Mouse (Mus musculus): ENCODE measurements at regions not wholly inside any gene's neighbourhood (a gene's known extent, or its start where the extent isn't known, plus 50 kb on each side); places are given as distances from the start of the nearest gene placed in this dataset.
"Not testable (repeated sequence)": the region's sequence is repeated elsewhere in the genome, so short reads cannot be mapped to it uniquely, and the experiment has no call there.

DNA sequence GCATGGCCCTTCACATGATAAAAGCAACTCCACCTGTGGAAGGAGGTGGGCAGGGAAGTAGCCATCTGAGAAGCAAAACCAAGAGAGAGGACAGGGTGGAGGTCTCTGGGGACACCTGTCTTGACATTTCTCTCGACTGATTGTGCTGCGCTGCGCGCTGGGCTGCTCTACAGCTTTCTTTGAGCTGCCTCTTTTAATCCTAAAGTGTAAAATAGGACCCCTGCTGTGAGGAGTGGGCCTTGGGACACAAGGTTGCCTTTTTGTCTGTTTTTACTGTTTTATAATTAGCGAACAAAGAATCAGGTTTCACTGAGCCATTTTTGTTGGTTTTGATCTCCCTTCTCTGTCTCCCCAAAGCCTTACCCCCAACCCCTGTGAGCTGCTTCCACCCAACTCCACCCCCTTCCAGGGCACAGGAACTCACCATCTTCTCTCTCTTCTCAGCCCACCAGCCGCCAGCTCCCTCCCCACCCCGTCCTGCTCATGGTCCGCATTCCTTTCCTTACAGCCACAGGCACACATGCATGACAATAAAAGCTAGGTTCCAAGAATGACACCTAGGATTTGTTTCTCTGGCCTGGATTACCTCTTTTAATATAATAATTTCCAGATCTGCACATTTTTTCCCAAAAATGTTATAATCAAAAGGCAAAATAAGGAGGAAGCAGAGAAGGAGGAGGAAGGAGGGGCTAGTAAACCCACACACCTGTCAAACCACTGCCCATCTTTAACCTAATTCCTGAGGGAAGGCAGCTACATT lies 57.3 kb downstream of the Cbln4 start:
- DNase-seq: no peak

DNA sequence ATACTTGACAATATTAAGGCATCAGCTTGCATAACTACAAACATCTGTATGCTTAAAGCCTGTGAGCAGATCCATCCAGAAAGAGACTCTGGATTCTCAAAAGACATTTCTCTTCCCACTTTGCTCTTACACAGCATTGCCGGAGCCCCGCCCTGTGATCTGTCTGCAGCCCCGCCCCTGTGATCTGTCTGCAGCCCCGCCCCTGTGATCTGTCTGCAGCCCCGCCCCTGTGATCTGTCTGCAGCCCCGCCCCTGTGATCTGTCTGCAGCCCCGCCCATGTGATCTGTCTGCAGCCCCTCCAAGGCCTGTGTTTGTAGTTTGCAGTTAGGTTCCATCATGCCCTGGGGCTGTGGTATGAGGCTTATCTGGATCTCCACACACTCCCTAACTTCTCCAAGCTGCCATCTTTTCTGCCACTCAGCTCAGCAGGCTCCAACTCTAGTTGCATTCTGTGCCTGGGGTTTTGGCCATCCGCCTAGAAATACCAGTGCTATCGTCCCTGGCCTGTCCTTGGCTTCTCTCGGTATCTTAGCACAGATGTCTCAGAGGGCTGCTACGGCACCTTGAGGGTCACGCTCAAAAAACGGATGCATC lies 73.9 kb downstream of the Cbln4 start:
- DNase-seq: no peak

DNA sequence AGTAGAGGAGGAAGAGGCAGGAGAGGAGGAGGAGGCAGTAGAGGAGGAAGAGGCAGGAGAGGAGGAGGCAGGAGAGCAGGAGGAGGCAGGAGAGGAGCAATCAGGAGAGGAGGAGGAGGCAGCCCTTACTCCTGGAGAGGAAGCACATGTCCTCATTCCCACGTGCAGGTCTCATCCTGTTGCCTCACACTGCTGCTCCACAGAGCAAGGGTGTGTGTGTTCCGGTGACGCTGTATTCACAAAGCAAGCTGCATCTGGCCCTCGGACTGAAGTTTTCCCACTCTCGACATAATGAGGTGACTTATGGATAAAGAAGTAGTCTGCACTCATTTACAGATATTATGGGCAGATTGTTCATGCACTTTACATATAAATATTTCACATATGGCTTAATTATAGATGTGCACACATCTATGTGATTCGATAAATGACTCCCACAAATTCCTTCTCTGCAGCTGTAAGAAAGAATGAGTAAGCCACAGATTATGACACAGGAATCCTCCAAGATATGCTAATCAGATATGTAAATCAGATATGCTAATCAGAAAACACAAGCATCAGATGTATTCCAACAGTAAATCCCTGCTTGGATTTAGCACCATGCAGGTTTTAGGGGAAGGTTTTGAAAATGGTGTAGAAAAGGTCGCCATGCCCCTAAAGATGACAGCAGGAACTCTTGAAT lies 96.6 kb downstream of the Cbln4 start:
- no peak for DNase-seq

DNA sequence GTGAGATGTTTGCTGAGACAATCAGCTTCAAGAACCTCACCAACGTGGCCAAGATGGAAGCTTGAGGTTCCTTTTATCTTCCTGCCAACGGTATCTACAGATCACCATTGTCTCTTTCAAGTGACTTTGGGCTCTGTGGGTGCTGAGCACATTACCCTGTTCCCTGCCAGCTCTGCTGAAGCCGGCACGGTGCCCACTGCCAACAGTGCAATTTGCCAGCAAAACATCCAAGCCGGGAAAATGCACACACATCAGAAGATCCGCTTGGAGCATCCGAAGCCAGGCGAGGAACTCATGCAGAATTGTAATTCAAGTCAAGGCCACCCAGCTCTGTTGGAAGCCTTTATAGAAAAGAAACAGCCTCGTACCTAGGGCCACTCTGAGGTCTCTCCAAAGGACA lies 100.6 kb downstream of the Cbln4 start:
- no peak for DNase-seq

DNA sequence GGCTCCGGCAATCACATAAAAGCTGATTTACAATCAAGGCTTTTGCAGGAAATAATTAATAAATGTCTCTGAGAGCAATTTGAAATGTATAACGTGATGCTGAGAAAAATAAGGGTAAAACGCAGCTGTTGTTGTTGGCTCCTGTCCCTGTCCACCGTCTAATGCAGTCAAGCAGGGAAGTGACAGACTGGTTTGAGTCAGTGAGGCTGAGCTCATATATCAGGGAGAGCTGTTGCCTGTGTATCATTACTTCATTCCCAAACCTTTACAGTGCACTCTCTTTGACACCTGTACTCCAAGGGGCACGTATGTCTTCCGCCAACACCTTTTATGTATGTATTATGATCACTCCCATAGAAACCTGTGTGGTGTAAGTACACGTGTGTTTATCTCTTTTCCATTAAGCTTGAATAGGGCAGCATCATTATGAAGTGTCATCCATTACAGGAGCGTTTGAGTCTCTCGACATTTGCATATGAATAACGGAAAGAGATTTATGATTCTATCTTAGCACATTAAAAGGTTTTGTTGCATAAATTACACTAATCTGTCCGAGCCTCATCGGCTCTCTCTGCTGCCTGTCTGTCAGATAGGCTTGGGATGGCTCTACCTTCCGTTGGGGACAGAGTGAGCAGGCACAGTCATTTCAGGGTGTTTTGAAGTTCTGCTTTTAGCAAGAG lies 107.5 kb downstream of the Cbln4 start:
- no peak for DNase-seq

DNA sequence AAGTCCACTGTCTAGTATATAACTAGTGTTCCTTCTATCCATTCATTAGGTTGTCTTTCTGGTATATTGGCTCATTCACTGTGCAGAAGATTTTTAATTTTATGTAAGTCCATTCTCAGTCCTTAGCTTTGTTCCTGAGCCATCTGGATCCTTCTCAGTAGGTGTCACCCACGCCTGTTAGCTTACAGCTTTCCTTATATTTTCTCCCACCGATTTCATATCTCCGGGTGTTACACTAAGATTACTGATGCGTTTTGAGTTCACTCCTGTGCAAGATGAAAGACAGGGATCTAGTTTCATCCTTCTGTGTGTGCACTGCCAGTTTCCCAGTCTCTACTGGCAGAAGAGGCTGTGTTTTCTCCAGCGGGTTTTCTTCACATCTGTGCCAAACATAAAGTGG lies 122.3 kb downstream of the Cbln4 start:
- DNase-seq: no peak

DNA sequence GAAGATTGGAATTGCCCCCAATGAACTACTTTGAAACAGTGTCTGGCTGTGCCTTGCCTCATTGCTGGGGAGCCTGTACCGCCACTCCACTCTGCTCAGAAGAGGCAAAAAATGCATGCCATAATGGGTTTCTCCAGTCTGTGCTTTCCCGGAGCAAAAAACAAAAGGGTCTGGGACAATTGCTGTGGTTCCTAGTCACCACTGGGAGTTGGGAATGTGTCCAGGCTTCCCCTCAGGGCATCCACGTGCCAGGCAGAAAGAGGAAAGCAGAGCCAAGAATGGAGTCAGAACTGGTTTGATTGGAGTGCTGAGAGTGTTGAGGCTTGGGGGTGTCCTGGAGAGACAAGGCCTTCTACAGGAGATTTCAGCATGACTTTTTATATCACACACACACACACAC lies 156.0 kb downstream of the Cbln4 start:
- no peak for DNase-seq

DNA sequence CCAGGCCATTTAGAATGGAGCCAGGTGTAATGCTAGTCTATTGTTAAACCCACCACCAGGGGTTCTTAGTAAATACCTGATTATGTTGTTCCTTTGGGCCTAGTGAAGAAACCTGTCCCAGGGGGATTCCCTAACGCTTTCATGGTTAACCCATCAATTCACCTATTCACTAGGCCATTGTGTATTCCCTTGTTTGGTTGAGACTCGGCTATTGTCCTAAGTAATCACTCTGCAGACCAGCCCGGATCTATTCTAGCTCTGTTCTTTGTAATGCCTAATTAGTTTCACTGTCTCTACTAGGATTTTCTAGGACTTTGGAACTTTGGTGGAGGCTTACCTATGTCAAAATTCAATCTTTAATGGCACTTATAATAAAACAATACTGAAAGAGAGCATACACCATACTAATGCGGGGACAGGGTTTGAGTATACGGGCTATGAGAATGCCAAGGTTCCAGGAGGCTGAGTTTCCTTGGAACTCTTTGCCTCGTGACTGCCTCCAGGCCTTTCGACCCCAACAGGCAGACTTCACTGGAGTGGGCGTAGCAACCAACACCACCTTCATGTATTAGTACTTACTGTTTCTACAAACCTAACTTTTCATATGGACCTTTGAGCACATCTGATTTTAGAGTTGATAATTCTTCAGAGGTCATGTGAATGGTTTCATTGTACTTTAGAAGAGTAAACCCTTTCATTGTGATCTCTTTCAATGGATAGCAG lies 163.9 kb downstream of the Cbln4 start:
- not testable (repeated sequence) for DNase-seq

DNA sequence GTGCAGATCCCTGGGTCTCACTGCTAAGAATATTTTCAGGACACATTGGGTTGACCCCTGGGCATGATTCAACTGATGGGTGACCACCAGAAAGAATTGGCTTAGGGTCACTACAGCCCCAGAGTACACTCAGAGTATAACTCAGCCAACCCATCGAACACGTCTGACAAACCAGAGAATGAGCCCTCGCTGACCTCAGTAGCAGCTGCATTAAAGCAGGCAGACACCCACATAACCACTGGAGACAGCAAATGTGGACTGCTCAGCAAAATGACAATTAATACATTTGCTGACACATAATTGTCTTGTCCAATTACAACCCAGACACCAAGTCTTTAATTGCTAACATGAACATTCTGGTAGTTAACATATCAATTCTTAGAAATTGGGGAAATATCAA lies 175.7 kb downstream of the Cbln4 start:
- no peak for DNase-seq

DNA sequence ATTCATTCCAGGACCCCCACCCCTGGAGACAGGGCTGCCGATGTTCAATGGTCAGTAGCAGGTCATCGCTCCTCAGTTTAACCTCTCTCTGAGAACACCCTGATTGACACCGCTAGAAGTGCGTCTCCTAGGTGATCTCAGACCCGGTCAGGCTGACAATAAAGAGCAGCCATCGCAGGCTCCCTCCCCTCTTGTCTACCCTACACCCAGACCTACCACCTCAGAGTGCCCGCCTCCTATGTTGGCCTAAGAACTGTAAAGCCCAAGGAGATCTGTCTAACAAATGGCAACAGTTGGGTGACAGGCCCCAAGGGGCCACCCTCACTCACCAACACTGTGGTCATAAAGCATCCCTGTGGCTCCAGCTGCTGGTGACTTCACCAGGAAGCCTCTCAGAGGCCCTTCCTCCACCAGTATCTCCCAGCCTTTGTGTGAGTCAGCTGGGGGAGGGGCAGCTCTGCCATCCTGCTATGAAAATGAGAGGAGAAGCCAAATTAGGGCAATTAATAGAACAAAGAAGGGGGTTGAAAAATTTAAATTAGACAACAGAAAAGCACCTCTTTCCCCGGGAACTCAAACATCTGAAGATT lies 178.8 kb downstream of the Cbln4 start:
- no peak for DNase-seq

DNA sequence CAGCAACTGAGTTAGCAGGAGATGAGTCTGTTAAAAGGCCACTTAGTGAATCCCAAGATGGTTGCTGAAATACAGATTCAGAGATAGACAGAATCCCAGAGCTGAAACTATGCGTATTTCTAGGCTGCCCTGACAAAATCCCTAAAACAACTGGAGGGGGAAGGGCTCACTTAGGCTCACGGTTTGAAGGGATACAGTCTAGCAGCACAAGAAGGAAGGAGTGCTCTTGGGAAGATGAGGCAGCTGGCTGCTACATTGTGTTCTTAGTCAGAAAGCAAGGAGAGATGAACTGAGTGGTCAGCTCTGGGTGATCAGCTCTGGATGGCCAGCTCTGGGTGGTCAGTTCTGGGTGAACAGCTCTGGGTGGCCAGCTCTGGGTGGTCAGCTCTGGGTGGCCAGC lies 180.6 kb downstream of the Cbln4 start:
- no peak for DNase-seq

DNA sequence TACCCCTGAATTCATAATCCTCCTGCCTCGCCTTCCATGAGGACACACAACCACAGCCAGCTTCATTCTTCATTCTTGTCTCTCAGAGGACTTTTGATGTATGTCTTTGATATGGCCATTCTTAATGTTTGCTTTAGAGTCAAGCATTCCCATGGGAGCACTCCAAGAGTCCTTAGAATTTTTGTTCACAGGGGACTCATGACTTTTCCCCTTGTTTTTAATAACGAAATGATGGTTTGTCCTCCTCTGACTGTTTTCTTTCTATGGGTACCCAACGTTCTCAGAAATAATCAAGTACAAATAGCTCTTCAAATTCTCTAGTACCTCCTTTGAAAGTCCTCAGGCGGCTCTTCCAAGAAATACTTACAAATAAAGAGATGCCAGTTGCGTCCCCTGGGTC lies 184.4 kb downstream of the Cbln4 start:
- DNase-seq: no peak

DNA sequence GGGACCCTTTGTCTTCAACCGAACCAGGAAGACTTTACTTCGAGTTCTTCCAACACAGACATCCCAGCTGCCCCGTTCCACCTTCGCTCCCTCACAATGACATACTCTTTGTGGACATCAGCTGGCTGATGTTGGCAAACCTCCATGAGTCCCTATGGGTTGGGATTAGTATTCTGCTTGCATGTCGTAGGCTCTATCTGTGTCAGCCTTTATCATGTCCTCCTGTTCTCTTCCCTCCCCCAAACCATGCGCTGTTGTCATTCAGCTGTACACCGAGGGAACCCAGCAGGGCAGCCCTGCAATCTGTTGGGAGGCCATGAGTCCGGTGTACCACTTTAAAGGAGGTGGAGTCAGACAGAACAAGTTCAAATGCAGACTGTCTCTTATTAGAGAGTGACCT lies 186.8 kb downstream of the Cbln4 start:
- DNase-seq: no peak

DNA sequence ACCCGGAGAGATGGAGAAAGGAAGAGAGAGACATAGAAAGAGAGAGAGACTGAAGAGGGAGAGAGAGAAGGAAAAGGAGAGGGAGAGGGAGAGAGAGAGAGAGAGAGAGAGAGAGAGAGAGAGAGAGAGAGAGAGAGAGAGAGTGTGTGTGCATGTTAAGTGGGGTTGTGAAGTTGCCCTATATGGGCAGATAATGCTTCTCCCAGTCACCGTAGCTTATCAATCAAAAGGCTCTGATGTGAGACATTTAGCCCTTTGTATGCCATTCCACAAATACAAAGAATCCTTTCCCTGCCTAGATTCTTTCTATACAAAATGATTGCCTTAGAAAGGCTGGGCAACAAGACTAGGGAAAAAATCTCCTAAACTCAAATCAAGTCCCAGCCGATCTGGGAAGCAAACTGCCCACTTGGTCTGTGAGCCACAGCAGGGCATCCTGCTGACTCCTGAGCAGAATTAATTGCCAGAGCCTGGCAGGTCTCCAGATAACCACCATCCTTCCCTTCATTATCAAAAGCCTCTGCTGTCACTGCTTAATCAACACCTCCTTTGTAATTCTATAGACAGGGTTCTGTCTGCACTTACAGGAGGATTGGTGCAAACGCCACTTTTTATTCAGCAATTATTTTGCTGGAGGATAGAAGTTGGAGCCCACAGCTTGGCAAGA lies 196.3 kb downstream of the Cbln4 start:
- DNase-seq: no peak

DNA sequence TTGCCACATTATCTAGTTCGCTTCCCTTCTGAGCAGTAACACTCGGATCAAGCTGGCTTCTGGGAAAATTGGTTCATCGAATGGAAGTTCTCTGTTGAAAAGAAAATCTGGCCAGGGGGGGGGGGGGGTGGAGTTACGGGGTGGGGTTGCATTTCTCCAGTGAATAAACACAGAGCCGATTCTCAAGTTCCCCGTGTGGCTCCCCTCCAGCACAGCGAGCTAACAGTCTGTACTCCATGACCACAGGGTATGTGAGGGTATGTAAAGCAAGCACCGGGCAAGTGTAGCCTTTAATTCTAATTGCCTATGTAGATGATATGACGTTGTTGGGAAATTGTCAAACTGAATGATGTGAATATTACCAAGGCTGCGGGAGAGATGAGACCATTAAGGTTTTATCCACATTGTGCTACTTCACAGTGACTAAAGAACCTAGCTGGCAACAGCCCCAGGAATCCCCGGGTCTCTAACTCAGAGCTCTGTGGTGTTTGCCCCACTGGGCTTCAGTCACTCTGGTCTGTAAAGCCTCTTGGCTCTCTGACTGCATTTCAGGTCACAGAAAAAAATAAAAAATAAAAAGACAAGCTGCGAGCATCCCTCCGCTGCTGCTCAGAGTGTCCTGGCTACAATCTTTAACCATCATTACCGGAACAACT lies 203.1 kb downstream of the Cbln4 start:
- no peak for DNase-seq

DNA sequence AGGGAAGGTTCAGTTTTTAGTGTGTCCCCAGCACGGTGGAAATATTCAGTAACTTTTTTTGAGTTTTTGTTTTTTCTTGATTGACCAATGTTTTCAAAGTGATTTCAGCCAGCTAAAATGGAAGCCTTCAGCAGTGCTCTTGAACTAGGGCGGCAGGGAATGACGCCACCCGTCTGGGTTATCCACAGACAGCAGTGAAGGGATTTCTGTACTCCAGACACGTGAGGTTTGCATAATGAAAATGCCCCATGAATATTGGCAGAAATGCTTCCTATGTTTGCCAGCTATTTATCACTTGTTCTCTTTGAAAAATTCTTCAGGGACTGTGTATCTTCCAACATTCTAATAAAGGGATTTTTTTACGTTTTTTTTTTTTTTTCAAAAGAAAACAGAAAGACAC lies 221.1 kb downstream of the Cbln4 start:
- DNase-seq: no peak

DNA sequence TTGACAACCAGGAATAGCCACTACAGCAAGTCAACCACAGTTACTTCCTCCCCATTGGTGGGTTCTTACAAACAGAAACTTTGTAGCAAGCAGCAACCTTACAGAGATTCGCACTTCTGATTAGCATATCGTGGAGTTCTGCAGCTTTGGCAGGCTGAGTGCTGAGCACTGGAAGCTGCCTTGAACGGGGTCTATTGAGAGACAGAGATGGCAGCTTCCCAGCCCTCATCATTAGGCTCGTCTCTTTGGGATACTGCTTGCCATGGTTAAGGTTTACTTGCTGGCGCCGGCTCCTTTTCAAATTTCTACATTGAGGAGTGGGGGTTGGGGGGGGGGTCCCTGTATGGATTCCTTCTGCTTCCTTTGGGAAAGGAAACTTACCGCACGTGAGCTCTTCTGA lies 224.8 kb downstream of the Cbln4 start:
- DNase-seq: no peak

DNA sequence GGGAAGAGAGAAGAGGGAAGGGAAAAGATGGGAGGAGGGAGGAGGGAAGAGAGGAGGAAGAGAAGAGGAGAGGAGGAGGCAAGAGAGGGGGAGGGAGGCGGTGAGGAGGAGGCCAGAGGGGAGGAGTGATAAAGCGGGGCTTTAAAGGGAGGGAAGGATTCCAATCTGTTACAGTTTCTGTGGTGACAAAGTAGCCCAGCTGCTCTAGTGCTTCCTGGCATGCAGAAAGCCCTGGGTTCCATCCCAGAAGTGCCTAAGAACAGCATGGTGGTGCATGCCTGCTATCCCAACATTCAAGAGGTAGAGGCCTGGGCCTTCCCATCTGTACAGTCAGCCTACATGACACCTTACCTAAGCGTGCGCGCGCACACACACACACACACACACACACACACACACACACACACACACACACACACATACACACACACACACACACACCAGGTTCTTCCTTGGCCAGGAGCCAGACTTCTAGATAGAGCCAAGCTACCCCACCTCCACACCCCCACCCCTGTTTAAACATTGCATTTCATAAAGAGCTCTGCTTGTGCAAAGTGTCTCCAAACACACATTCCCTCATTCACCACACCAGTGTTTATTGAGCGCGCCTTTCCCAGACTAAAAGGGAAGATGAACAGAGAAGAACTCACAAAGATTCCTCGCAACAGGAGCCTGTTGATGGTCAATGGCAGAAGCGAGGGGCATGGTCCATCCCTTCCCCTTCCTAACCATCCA lies 226.4 kb downstream of the Cbln4 start:
- DNase-seq: no peak

DNA sequence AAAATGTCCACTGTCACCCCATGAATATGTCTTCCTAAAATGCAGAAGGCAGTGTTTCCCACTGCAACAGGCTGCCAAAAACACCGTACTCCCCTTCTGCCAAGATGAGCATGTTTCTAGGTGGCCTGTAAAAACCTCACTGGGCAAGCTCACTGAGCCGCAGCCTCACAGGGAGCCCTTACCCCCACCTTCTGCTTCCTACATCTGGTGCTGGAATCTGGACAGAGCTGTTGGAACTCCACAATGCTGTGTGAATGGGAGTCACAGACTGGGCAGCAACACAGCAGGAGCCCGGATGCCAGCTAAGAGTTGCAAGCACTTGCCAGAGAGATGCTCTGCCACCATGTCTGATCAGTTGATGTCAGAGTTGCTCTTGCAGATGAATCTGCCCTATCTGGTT lies 230.6 kb downstream of the Cbln4 start:
- DNase-seq: no peak

DNA sequence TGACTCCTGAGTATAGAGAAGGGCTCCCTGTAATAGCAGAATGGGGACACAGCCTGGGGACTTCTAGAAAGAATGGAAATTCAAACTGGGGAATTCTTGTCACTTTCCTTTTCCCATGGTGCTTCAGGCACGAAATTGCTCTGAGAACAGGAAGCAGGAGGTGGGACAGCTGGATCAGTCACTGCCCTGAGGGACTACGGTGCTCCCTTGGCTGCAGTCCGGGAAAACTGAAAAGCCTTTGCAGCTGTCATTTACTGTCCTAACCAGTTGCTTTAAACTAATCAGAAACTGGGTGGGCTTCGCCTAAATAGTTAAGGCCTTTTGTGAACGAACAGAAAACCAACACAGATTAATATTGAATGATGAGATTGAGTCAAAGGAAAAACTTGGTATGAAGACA lies 237.9 kb downstream of the Cbln4 start:
- DNase-seq: no peak
